Mouse (Mus musculus) liver, adult 2 months (tissue): Measurements from ENCODE around the gene Itgb5.

Experiments
- CTCF ChIP-seq: fragments of 200-500 bp; IDR thresholded peaks from 2 replicates; pipeline ENCODE4 v1.5.1; 2011; ENCODE audit warnings: low read depth, low read length, control low read depth
- POLR2A ChIP-seq: fragments of 200-500 bp; IDR thresholded peaks from 2 replicates; pipeline ENCODE4 v1.6.1; 2011; ENCODE audit warnings: low read length, control low read depth; ENCODE audit not compliant: insufficient read depth; ENCODE audit errors: extremely low read depth

DNA sequence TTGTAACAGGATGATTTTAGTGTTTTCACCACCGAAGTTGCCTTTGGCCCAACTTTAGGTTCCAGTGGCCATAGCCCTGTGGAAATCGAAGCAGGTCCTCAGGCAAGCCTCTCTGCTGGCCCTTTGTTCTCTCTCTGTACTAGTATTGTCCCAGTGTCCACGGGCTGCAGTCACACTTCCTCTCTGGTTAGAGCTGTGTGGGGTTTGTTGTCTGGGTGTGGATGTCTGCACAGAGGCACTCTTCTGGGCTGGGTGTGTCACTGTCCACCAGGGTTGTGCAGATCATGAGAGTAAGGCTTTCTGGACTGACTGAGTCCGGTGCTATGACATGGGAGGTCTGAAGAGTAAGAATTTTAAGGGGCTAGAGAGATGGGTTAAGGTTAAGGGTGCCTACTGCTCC lies 85.5 kb downstream of the Itgb5 start:
- no peak for TF ChIP-seq POLR2A
- TF ChIP-seq CTCF = no peak
